Mouse (Mus musculus): ENCODE data around the gene Insl3.
"Not testable (repeated sequence)": the region's sequence is repeated elsewhere in the genome, so short reads cannot be mapped to it uniquely, and the experiment has no call there.

The Insl3 gene

DNA sequence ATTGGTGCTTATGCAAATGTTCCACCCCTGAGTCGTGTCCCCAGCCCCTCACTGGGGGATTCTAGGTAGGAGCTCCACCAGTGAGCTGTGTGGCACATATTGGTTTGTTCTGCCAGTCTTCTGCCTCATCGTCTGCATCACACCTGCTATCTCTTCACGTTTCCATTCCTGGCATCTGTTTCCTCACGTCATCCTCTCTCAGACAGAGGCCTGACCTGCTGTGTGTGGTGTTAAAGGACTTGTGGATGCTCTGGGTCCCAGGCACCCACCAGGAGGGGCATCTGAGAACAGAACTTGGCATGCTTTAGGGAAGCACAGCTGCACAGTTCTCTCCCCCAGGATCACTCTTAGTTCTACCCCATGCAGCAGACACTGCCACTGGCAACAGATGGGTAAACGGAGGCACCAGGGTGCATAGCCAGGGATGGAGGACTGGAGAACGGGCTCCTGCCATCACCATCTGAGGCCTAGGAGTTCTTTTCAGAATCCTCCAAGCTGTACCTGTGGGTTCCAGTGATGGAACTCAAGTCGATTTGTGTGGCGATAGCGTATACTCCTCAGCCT, 13.5 kb upstream of the Insl3 start:
- in situ Hi-C loops (cut with MboI; ENCODE audit: low pct_unique_long_range_greater_than_20kb in 1 of 2, low sequenced_read_pairs in 2 of 2, unreplicated experiment in 1 of 2) = no loop called here

- in situ Hi-C loops (cut with MboI; ENCODE audit: low pct_unique_long_range_greater_than_20kb in 1 of 2, low sequenced_read_pairs in 2 of 2, unreplicated experiment in 1 of 2) = no loop called here
Measured at GRCm38 (mm10) chr8:71676020-71676741, 12.8 kb upstream of the Insl3 start, which contains the start of gene Jak3. TSS of gene Jak3 (plus strand) at chr8:71676296.

DNA sequence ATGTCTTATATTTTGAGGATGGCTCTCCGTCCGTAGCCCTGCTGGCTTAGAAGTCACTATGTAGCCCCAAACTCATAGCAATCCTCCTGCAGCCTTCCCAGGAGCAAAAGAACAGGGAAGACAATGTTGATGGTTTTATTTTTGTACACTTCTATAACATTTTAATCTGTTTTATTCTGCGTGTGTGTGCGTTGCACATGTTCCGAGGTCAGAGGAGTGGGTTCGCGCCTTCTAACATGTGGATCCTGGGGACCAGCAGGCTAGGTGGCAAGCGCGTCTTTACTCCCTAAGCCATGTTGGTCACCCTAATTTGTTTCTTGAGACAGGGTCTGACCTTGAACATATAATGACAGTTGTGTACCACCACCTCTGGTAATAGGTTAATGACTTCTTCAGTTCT, 12.2 kb upstream of the Insl3 start:
- in situ Hi-C loops (cut with MboI; ENCODE audit: low pct_unique_long_range_greater_than_20kb in 1 of 2, low sequenced_read_pairs in 2 of 2, unreplicated experiment in 1 of 2) = no loop called here

DNA sequence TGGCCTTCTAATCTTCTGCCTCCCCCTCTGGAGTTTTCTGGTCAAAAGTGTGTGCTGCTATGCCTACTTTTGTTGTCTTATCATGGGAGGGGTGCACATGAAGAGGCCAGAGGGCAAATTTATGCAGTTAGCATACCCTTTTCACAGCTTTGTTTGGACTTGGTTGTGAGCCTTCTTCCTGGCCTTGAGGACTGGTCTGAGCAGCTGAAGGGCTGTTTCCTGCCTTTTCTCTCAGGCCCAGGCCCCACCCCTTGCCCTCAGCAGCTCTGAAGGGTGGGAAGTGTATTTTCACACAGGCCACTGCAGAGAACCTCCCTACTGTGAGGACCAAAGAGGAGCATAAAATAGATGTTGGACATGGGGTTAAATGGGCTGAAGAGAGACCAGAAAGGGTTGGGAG, 11.5 kb upstream of the Insl3 start:
- in situ Hi-C loops (cut with MboI; ENCODE audit: low pct_unique_long_range_greater_than_20kb in 1 of 2, low sequenced_read_pairs in 2 of 2, unreplicated experiment in 1 of 2) = no loop called here

DNA sequence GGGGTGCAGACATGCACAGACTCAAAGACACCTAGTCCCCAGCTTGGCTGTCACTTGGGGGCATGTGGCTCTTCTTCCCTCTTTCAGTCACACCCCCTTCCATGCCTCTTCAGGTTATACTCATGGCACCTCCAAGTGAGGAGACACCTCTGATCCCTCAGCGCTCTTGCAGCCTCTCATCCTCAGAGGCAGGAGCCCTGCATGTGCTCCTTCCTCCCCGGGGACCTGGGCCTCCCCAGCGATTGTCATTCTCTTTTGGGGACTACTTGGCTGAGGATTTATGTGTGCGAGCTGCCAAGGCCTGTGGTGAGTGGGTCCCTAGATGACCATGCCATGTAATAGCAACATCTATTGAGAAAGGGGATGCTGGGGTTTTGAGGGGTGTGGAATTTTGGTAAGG, 10.8 kb upstream of the Insl3 start:
- in situ Hi-C loops (cut with MboI; ENCODE audit: low pct_unique_long_range_greater_than_20kb in 1 of 2, low sequenced_read_pairs in 2 of 2, unreplicated experiment in 1 of 2) = no loop called here

GRCm38 (mm10) chr8:71679116-71679515, 9.9 kb upstream of the Insl3 start:
- in situ Hi-C loops (cut with MboI; ENCODE audit: low pct_unique_long_range_greater_than_20kb in 1 of 2, low sequenced_read_pairs in 2 of 2, unreplicated experiment in 1 of 2) = no loop called here

- in situ Hi-C loops (cut with MboI; ENCODE audit: low pct_unique_long_range_greater_than_20kb in 1 of 2, low sequenced_read_pairs in 2 of 2, unreplicated experiment in 1 of 2) = no loop called here
Measured at GRCm38 (mm10) chr8:71679550-71680168, 9.4 kb upstream of the Insl3 start.

- in situ Hi-C loops (cut with MboI; ENCODE audit: low pct_unique_long_range_greater_than_20kb in 1 of 2, low sequenced_read_pairs in 2 of 2, unreplicated experiment in 1 of 2) = no loop called here
Measured at GRCm38 (mm10) chr8:71680471-71680870, 8.5 kb upstream of the Insl3 start.

GRCm38 (mm10) chr8:71681369-71681915, 7.6 kb upstream of the Insl3 start:
- in situ Hi-C loops (cut with MboI; ENCODE audit: low pct_unique_long_range_greater_than_20kb in 1 of 2, low sequenced_read_pairs in 2 of 2, unreplicated experiment in 1 of 2) = no loop called here

DNA sequence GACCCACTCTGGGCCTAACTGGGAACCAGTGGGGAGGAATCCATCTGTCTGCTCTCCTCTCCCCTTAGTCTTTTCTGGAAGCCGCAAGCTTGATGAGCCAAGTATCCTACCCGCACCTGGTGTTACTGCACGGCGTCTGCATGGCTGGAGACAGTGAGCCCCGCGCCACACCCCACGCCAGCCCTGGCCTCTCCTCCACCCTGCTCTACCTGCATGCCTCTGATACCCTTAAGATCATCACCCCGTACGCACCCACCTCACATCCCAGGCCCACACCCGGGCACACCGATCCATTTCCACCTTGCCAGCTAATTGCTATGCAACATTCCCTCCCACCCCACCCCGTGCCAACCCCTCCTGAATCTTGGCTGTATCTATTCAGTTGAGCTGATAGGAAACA, 6.2 kb upstream of the Insl3 start:
- in situ Hi-C loops (cut with MboI; ENCODE audit: low pct_unique_long_range_greater_than_20kb in 1 of 2, low sequenced_read_pairs in 2 of 2, unreplicated experiment in 1 of 2) = no loop called here

DNA sequence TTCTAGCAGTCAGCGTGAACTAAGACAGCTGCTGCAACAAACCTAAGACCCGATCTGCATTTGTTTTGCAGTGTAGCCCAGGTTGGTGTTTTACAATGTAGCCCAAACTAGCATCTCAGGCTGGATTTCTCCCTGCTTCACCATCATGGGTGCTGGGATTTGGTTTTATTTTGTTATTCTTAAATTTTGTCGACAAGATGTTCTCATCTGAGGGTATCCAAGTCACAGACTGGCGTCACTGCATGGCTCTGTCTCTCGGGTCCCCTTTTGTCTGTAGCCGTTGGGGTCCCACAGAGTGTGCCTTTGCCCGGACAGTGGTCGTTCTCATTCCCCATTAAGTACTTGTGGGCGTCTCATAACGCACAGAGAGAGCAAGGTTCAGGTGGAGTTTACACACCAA, 4.3 kb upstream of the Insl3 start:
- in situ Hi-C loops (cut with MboI; ENCODE audit: low pct_unique_long_range_greater_than_20kb in 1 of 2, low sequenced_read_pairs in 2 of 2, unreplicated experiment in 1 of 2) = no loop called here

DNA sequence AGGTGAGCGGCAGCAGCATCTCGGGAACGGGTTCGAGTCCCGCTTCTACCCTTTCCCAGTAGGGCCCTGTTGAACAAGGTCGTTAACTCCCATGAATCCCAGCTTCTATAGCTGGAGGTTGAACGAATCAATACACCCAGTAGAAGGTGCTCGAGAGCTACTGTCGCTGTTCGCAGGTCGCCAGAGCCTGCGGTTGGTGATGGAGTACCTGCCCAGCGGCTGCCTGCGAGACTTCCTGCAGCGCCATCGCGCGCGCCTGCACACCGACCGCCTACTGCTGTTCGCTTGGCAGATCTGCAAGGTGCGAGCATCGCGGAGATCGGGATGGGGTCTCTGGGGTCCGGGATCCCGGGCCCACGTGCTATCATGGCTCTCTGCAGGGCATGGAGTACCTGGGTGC, 3.4 kb upstream of the Insl3 start:
- in situ Hi-C loops (cut with MboI; ENCODE audit: low pct_unique_long_range_greater_than_20kb in 1 of 2, low sequenced_read_pairs in 2 of 2, unreplicated experiment in 1 of 2) = no loop called here

DNA sequence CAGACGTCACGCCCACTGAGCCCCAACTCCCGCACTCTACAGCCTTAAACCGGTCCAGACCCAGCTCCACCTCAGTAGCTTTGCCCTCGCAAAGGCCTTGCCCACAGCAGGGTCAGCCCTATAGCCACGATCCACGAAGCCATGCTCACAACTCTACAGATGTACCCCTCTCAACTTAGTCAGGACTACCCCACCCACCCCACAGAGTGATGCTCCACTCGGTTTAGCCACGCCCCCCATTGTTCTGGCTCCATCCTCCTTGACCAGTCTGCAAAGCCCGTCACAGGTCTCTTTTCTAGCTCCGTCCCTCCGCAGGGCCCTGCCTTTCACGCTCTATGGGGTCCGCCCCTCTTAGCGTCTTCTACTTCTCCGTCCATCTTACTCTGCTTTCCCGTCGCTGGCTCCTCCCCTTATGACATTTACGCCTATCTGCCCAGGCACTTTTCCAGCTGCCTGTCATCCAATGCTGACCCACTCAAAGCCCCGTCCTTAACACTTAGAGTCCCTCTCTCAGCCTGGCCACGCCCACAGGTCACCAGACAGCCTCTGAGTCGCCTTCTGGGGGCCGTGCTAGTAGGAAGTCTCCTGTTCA, 2.8 kb upstream of the Insl3 start:
- in situ Hi-C loops (cut with MboI; ENCODE audit: low pct_unique_long_range_greater_than_20kb in 1 of 2, low sequenced_read_pairs in 2 of 2, unreplicated experiment in 1 of 2) = no loop called here

GRCm38 (mm10) chr8:71687616-71688015, 1.4 kb upstream of the Insl3 start:
- in situ Hi-C loops (cut with MboI; ENCODE audit: low pct_unique_long_range_greater_than_20kb in 1 of 2, low sequenced_read_pairs in 2 of 2, unreplicated experiment in 1 of 2) = no loop called here

DNA sequence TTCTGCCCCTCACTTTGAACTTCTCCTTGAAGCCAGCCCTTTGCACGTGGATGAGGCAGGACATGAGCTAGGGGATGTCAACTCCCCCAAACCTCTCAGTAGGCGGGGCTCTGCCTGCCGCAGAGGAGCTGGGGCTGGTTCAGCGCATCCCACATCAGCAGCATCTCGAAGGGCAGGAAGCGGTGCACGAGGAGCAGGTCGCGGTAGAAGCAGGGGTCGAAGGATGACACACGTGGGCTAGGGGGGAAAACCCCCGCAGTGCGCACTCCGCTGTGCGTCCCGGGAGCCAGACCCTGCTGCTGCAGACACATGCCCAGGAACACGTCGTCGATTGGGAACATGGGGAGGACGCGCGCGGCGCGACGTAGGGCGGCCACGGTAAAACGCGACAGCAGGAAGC, 3.5 kb downstream of the Insl3 start:
- in situ Hi-C loops (cut with MboI; ENCODE audit: low pct_unique_long_range_greater_than_20kb in 1 of 2, low sequenced_read_pairs in 2 of 2, unreplicated experiment in 1 of 2) = no loop called here

DNA sequence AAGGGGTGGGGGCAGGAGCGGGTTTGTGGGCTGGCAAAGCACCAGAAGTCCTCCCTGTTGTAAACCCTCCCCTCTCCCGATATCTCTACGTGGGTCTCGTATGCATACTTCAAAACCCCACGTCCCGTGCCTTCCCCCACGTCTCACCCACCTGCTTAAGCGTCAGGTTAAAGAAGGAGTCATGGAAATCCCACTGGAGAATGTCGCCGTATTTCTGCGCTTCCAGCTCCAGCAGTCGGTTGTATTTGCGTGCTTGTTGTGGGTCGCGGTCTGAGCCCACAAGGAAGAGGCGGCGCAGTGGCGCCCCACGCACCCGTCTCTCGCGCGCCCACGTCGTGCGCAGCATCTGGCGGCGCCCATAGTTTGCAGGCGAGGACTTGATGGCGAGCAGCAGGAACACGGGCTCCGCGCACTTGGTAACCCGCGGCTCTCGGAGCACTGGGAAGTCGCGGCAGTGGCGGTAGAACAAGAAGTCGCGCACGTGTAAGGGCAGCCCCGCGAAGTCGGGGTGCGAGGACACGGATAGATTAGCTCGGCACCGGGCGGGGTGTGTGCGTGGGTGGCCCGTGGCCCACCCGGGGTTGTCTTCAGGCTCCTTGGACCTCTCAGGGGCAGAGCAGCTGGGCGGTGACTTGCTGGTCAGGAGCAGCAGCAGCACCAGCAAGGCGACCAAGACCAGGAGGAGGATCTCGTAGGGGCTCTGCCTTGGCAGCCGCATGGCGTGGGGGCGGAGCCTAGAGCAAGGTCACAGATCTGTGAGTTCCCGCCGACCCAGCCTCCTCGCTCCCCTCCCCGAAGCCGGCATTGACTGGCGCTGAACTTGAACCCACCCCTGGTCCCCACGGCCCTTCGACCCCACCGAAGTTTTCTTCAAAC, 4.4 kb downstream of the Insl3 start:
- in situ Hi-C loops (cut with MboI; ENCODE audit: low pct_unique_long_range_greater_than_20kb in 1 of 2, low sequenced_read_pairs in 2 of 2, unreplicated experiment in 1 of 2) = no loop called here

GRCm38 (mm10) chr8:71695456-71695855, 6.4 kb downstream of the Insl3 start:
- in situ Hi-C loops (cut with MboI; ENCODE audit: low pct_unique_long_range_greater_than_20kb in 1 of 2, low sequenced_read_pairs in 2 of 2, unreplicated experiment in 1 of 2) = not testable (repeated sequence)

- in situ Hi-C loops (cut with MboI; ENCODE audit: low pct_unique_long_range_greater_than_20kb in 1 of 2, low sequenced_read_pairs in 2 of 2, unreplicated experiment in 1 of 2) = loop anchor here in 1 of 2 experiments (25.0 kb wide), 1 partner anchor 287 kb away; no protein-coding TSS in a partner anchor
Measured at GRCm38 (mm10) chr8:71700493-71701269, 11.7 kb downstream of the Insl3 start.
